ENCODE assay signal across 27 mouse cellular contexts in the genomic region with DNA sequence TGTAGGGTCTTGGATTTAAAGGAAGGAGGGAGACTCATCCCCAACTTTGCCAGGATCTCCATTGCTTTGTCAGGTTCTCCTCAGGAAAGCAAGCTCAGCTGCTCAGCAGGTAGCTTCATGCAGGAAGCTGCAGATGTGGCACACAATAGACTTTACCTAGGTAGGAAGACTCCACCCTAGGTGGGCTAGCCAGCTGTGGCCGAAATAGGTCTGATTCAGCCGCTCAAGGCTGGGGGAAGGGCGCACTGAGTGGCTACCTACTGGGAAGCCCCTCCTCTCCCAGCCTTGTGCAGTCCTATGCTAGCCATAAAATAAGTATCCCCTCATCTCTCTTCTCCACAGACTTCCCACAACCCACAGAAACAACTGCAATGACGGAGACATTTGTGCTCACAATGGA. TPM values are rescaled to one million over a fixed set of nuclear protein-coding genes. Genes with fewer than 3 reads are reported as not detected.
DNase-seq lines count a peak whose midpoint lies in the region; ATAC-seq and TF ChIP-seq lines count a peak whose summit lies in the region.
"Had no signal": no experiment of that assay in that cellular context is flagged by ENCODE, and none has a peak within 500 bp of the region (broad histone marks: within the 10 kb centered on the region; RNA-seq: fewer than 3 reads in every experiment).

No protein-coding gene starts in this region.

- H3K27ac ChIP-seq in ES-Bruce4 (ENCODE audit: insufficient read depth, low read length) = no peak overlapping the region
- no peak overlapping the region for H3K27ac ChIP-seq in forebrain, embryonic 12.5 days
- H3K27ac ChIP-seq: embryonic facial prominence, embryonic 13.5 days; embryonic facial prominence, embryonic 15.5 days; forebrain, embryonic 10.5 days; forebrain, embryonic 13.5 days; forebrain, embryonic 15.5 days had no signal

- H3K9me3 ChIP-seq in E14TG2a.4 (ENCODE audit: low read length) = no peaks in the 10 kb centered on the region
- H3K9me3 ChIP-seq in ES-Bruce4 (replicated peaks; ENCODE audit: control insufficient read depth, insufficient read depth, low read length, poor library complexity, severe bottlenecking) = no peaks in the 10 kb centered on the region
- H3K9me3 ChIP-seq in forebrain, embryonic 12.5 days = no peaks in the 10 kb centered on the region
- H3K9me3 ChIP-seq: embryonic facial prominence, embryonic 13.5 days; embryonic facial prominence, embryonic 15.5 days; forebrain, embryonic 10.5 days; forebrain, embryonic 13.5 days; forebrain, embryonic 15.5 days; G1E had no signal

- 58% methylated on average over 4 of the region's 4 CpGs for WGBS in forebrain, embryonic 12.5 days

- no peaks in the 10 kb centered on the region for H3K36me3 ChIP-seq in E14TG2a.4 (ENCODE audit: insufficient read depth, low read length)
- no peaks in the 10 kb centered on the region for H3K36me3 ChIP-seq in ES-Bruce4 (ENCODE audit: control insufficient read depth, insufficient read depth, low read length, poor library complexity, severe bottlenecking)
- H3K36me3 ChIP-seq in forebrain, embryonic 12.5 days (replicated peaks) = no peaks in the 10 kb centered on the region
- H3K36me3 ChIP-seq: embryonic facial prominence, embryonic 13.5 days; embryonic facial prominence, embryonic 15.5 days; forebrain, embryonic 10.5 days; forebrain, embryonic 15.5 days; G1E had no signal

- H3K9ac ChIP-seq in ES-Bruce4 (ENCODE audit: low read depth, poor library complexity, severe bottlenecking) = no peak overlapping the region
- H3K9ac ChIP-seq in forebrain, embryonic 12.5 days = no peak overlapping the region
- H3K9ac ChIP-seq: embryonic facial prominence, embryonic 13.5 days; embryonic facial prominence, embryonic 15.5 days; forebrain, embryonic 13.5 days; forebrain, embryonic 15.5 days; forebrain, postnatal 0 days had no signal

- H3K4me2 ChIP-seq in forebrain, embryonic 12.5 days = no peak overlapping the region
- H3K4me2 ChIP-seq: embryonic facial prominence, embryonic 13.5 days; embryonic facial prominence, embryonic 15.5 days; forebrain, embryonic 13.5 days; forebrain, embryonic 15.5 days had no signal

- TF ChIP-seq CTCF in E14TG2a.4 (conservative IDR thresholded peaks at IDR 0.05; ENCODE audit: low read length) = no peak
- TF ChIP-seq CTCF in ES-Bruce4 (IDR thresholded peaks at IDR 0.05; ENCODE audit: low read depth, low read length) = no peak

- peak; percentile 68; the same call in 1 of the 2 replicates for TF ChIP-seq EP300 in ES-Bruce4 (IDR thresholded peaks at IDR 0.05; ENCODE audit: insufficient read depth, low read depth, low read length)

- DNase-seq in R1 (ENCODE audit: low read depth, low spot score) = peak; percentile 68
- DNase-seq in urinary bladder, postnatal 14 days (ENCODE audit: low spot score) = no peak
- no peak for DNase-seq in kidney, adult 18-20 months
- DNase-seq: adrenal gland, adult 2 months; adrenal gland, postnatal 10 days; adrenal gland, postnatal 25 days; cerebellum, adult 11 months; cerebellum, adult 18-20 months; cerebellum, adult 8-10 months; cerebellum, adult 9-11 months; cerebellum, postnatal 14 days; cerebellum, postnatal 36 days; embryo, embryonic 11 days; forebrain, postnatal 0 days had no signal

- H3K4me3 ChIP-seq in E14TG2a.4 (replicated peaks; ENCODE audit: low read length) = peak overlapping the region; percentile 37
- H3K4me3 ChIP-seq in ES-Bruce4 (ENCODE audit: low read depth, low read length) = no peak overlapping the region
- H3K4me3 ChIP-seq in forebrain, embryonic 12.5 days (replicated peaks) = no peak overlapping the region
- H3K4me3 ChIP-seq: embryonic facial prominence, embryonic 13.5 days; embryonic facial prominence, embryonic 15.5 days; erythroblast, embryonic 14.5 days; forebrain, embryonic 10.5 days; forebrain, embryonic 13.5 days; forebrain, embryonic 15.5 days had no signal

- TF ChIP-seq POLR2A in ES-Bruce4 (IDR thresholded peaks at IDR 0.05; ENCODE audit: insufficient read depth, low read length) = no peak

- H3K27me3 ChIP-seq in E14TG2a.4 (ENCODE audit: insufficient read depth, low read length) (peaks cover 14% of the 10 kb centered on the region), ES-Bruce4 (ENCODE audit: control insufficient read depth, insufficient read depth, low read length, poor library complexity, severe bottlenecking) (0 out of 2 replicates have a peak, but pooled peaks cover 3% of the 10 kb centered on the region)
- no peaks in the 10 kb centered on the region for H3K27me3 ChIP-seq in forebrain, embryonic 12.5 days
- H3K27me3 ChIP-seq: embryonic facial prominence, embryonic 13.5 days; embryonic facial prominence, embryonic 15.5 days; forebrain, embryonic 13.5 days; forebrain, embryonic 15.5 days had no signal

- peaks cover 29% of the 10 kb centered on the region for H3K4me1 ChIP-seq in E14TG2a.4 (replicated peaks; ENCODE audit: low read depth, low read length)
- peaks cover 2% of the 10 kb centered on the region for H3K4me1 ChIP-seq in ES-Bruce4 (ENCODE audit: control insufficient read depth, insufficient read depth, low read length)
- no peaks in the 10 kb centered on the region for H3K4me1 ChIP-seq in forebrain, embryonic 12.5 days
- H3K4me1 ChIP-seq: embryonic facial prominence, embryonic 13.5 days; embryonic facial prominence, embryonic 15.5 days; forebrain, embryonic 10.5 days; forebrain, embryonic 13.5 days; forebrain, embryonic 15.5 days had no signal

- ATAC-seq in forebrain, embryonic 12.5 days (ENCODE audit: low FRiP score) = no peak
- ATAC-seq: forebrain, embryonic 13.5 days; forebrain, embryonic 15.5 days; forebrain, postnatal 0 days had no signal

RNA-seq across cellular contexts. Expression of a gene that starts 22.4 kb away (rescaled TPM):
- 4.9 and 5.1 TPM in 2 replicates for polyA plus RNA-seq in ES-Bruce4 (2011; ENCODE audit: insufficient read depth, insufficient read length, low read depth, missing spikeins)
- 0.50 TPM in 1 of 2 replicates, not detected in the other for polyA plus RNA-seq in forebrain, embryonic 12.5 days (2016; fragmentation: Nextera tagmentation; extraction: Ambion mirVana)
- polyA plus RNA-seq: erythroblast, embryonic 14.5 days; G1E had no signal

RNA-seq across cellular contexts. Expression of a gene that starts 40.1 kb away (rescaled TPM):
- not detected in 2 replicates for polyA plus RNA-seq in ES-Bruce4 (2011; ENCODE audit: insufficient read depth, insufficient read length, low read depth, missing spikeins)
- polyA plus RNA-seq in forebrain, embryonic 12.5 days (2016; fragmentation: Nextera tagmentation; extraction: Ambion mirVana) = not detected in 2 replicates
- polyA plus RNA-seq: adrenal gland, adult 2 months; C2C12; embryonic facial prominence, embryonic 11.5 days; embryonic facial prominence, embryonic 13.5 days; embryonic facial prominence, embryonic 15.5 days; forebrain, embryonic 10.5 days; forebrain, embryonic 13.5 days; forebrain, embryonic 15.5 days; forebrain, postnatal 0 days; G1E had no signal

RNA-seq across cellular contexts. Expression of a gene that starts 56.6 kb away (rescaled TPM):
- not detected in 2 replicates for polyA plus RNA-seq in ES-Bruce4 (2011; ENCODE audit: insufficient read depth, insufficient read length, low read depth, missing spikeins)
- not detected in 2 replicates for polyA plus RNA-seq in forebrain, embryonic 12.5 days (2016; fragmentation: Nextera tagmentation; extraction: Ambion mirVana)
- polyA plus RNA-seq: adrenal gland, adult 2 months; brain, embryonic 14.5 days; C2C12; embryonic facial prominence, embryonic 11.5 days; embryonic facial prominence, embryonic 13.5 days; embryonic facial prominence, embryonic 15.5 days; erythroblast, embryonic 14.5 days; forebrain, embryonic 10.5 days; forebrain, embryonic 13.5 days; forebrain, embryonic 15.5 days; forebrain, postnatal 0 days; G1E had no signal
